18 mouse cellular contexts compared by ENCODE assay signal in genomic region chr17:50655416-50655776, GRCm38 (mm10).
DNase-seq lines count a peak whose midpoint lies in the region; ATAC-seq and TF ChIP-seq lines count a peak whose summit lies in the region.
"Had no signal": no experiment of that assay in that cellular context is flagged by ENCODE, and none has a peak within 500 bp of the region (broad histone marks: within the 10 kb centered on the region; RNA-seq: fewer than 3 reads in every experiment).

No protein-coding gene starts in this region.

- TF ChIP-seq CTCF in layer of hippocampus, adult 2 months (conservative IDR thresholded peaks at IDR 0.05), result no peak
- no peak for TF ChIP-seq CTCF in gastrocnemius, adult 2 months (IDR thresholded peaks at IDR 0.05)
- no peak for TF ChIP-seq CTCF in heart, postnatal 0 days (IDR thresholded peaks at IDR 0.05; ENCODE audit: low read depth)

- H3K4me1 ChIP-seq in heart, postnatal 0 days (ENCODE audit: control insufficient read depth, insufficient read depth), result peaks cover 8% of the 10 kb centered on the region; the same call in 1 of the 2 replicates
- H3K4me1 ChIP-seq: limb, embryonic 15.5 days; neural tube, embryonic 12.5 days had no signal

- WGBS in heart, postnatal 0 days, result 19% methylated on average over 4 of the region's 4 CpGs

- H3K9me3 ChIP-seq in heart, postnatal 0 days (replicated peaks; ENCODE audit: control insufficient read depth, low read length), result peaks cover 3% of the 10 kb centered on the region; the same call in 1 of the 2 replicates
- H3K9me3 ChIP-seq: limb, embryonic 15.5 days; neural tube, embryonic 12.5 days had no signal

- H3K4me3 ChIP-seq in layer of hippocampus, adult 2 months, result no peak overlapping the region
- no peak overlapping the region for H3K4me3 ChIP-seq in gastrocnemius, adult 2 months
- H3K4me3 ChIP-seq in heart, postnatal 0 days (ENCODE audit: low read depth, low read length), result no peak overlapping the region
- H3K4me3 ChIP-seq: erythroblast, embryonic 14.5 days; limb, embryonic 15.5 days; neural tube, embryonic 12.5 days had no signal

- H3K27me3 ChIP-seq in heart, postnatal 0 days (ENCODE audit: control insufficient read depth, insufficient read depth, low read length), result no peaks in the 10 kb centered on the region
- H3K27me3 ChIP-seq: limb, embryonic 15.5 days; neural tube, embryonic 12.5 days had no signal

- H3K4me2 ChIP-seq in heart, postnatal 0 days (ENCODE audit: low read depth, low read length), result no peak overlapping the region
- H3K4me2 ChIP-seq: limb, embryonic 15.5 days; midbrain, embryonic 11.5 days; neural tube, embryonic 12.5 days had no signal

- 0 out of 2 replicates have a peak, but pooled peaks have one; percentile 45 for ATAC-seq in common myeloid progenitor, adult 5-6 weeks (replicated peaks; ENCODE audit: low read depth, poor library complexity, severe bottlenecking)
- ATAC-seq in heart, postnatal 0 days (ENCODE audit: insufficient read depth, low read depth), result peak; percentile 89
- ATAC-seq: lung, postnatal 0 days had no signal

- H3K9ac ChIP-seq in heart, postnatal 0 days (replicated peaks; ENCODE audit: low read depth, low read length), result no peak overlapping the region
- H3K9ac ChIP-seq: limb, embryonic 15.5 days; neural tube, embryonic 12.5 days had no signal

- intact Hi-C loops in gastrocnemius, adult 2 months (cut with DNase I), result no loop called here

- 0 out of 2 replicates have a peak, but pooled peaks have one; percentile 24 for TF ChIP-seq EP300 in heart, postnatal 0 days (IDR thresholded peaks at IDR 0.05; ENCODE audit: low read depth)

- H3K27ac ChIP-seq in layer of hippocampus, adult 2 months, result peak overlapping the region; percentile 3; the same call in 1 of the 2 replicates
- H3K27ac ChIP-seq in gastrocnemius, adult 2 months, result peak overlapping the region; percentile 74
- H3K27ac ChIP-seq in heart, postnatal 0 days (ENCODE audit: low read depth), result peak overlapping the region; percentile 67
- H3K27ac ChIP-seq: limb, embryonic 15.5 days; neural tube, embryonic 12.5 days had no signal

- DNase-seq in layer of hippocampus, adult 2 months (ENCODE audit: low spot score in 2 of 2), result no peak
- DNase-seq in layer of hippocampus, postnatal 14 days (ENCODE audit: low spot score in 2 of 2), result no peak
- DNase-seq in gastrocnemius, adult 2 months, result peak; percentile 75
- peak; percentile 55 for DNase-seq in heart, postnatal 0 days (ENCODE audit: low spot score)
- DNase-seq in kidney, adult 18-20 months, result no peak
- DNase-seq in kidney, postnatal 36 days, result no peak
- DNase-seq in spleen, postnatal 10 days (ENCODE audit: low spot score in 2 of 2), result no peak
- DNase-seq: cerebellum, adult 9-10 months; kidney, adult 11 months; kidney, postnatal 4 days; right cerebral cortex, postnatal 4 days; thymus, postnatal 25 days had no signal

- no peaks in the 10 kb centered on the region for H3K36me3 ChIP-seq in heart, postnatal 0 days (replicated peaks; ENCODE audit: control insufficient read depth, insufficient read depth, low read length)
- H3K36me3 ChIP-seq: limb, embryonic 15.5 days; neural tube, embryonic 12.5 days had no signal

Comparison
In these comparisons a context has a peak if more than half of its experiments do, and no peak if none do; other contexts are left out.
1. DNase-seq: peak in gastrocnemius, adult 2 months (single experiment) and heart, postnatal 0 days (single experiment); none in layer of hippocampus, adult 2 months (0 of 2), layer of hippocampus, postnatal 14 days (0 of 2), kidney, adult 18-20 months (single experiment), kidney, postnatal 36 days (0 of 2) and spleen, postnatal 10 days (0 of 2).
2. H3K27ac ChIP-seq: peak in every context shown above with its lines; median percentile 74 in gastrocnemius, adult 2 months; 67 in heart, postnatal 0 days; 3 in layer of hippocampus, adult 2 months.